Comparison of ENCODE assay signal across 15 mouse cellular contexts in the genomic region with DNA sequence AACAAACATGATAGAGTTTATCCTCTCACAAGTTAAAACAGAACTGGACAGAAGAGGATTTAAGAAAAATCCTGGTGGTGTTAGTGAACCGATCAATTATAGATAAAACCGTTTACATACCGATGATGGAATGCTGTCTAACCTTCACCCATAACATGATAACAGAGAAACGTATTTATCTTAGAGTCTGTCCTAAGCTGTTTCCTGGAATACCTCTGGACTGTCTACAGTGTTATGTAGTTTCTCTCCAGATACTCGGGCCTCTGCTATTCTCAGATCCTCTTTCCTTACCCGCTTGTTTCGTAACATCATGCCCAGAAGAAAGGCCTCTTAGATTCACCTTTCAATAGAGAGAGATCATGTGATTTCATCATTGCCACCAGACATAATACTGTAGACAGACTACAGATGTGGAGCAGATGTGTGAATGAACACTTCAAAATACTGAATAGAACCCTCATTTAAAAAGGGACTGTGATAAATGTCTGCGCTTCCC.
"Had no signal": no experiment of that assay in that cellular context is flagged by ENCODE, and none has a peak within 500 bp of the region (broad histone marks: within the 10 kb centered on the region; RNA-seq: fewer than 3 reads in every experiment).

No protein-coding gene starts in this region.

- ATAC-seq: inflammation-experienced regulatory T-cells, adult 6 months had no signal

- H3K9me3 ChIP-seq: kidney, embryonic 15.5 days; limb, embryonic 15.5 days; midbrain, embryonic 12.5 days; neural tube, embryonic 15.5 days had no signal

- H3K4me2 ChIP-seq: kidney, embryonic 15.5 days; limb, embryonic 15.5 days; midbrain, embryonic 12.5 days; neural tube, embryonic 15.5 days had no signal

- H3K36me3 ChIP-seq: kidney, embryonic 15.5 days; limb, embryonic 15.5 days; midbrain, embryonic 12.5 days; neural tube, embryonic 15.5 days had no signal

- H3K27me3 ChIP-seq: kidney, embryonic 15.5 days; limb, embryonic 15.5 days; midbrain, embryonic 12.5 days; neural tube, embryonic 15.5 days had no signal

- H3K4me3 ChIP-seq: kidney, embryonic 15.5 days; limb, embryonic 15.5 days; midbrain, embryonic 12.5 days; myocyte; neural tube, embryonic 15.5 days had no signal

- DNase-seq: kidney, adult 18-20 months; kidney, postnatal 14 days; lung, adult 2 months; lung, postnatal 10 days; lung, postnatal 4 days; right cerebral cortex, adult 18-20 months; right cerebral cortex, postnatal 25 days; thymus, adult 2 months; thymus, postnatal 25 days had no signal

- H3K9ac ChIP-seq: kidney, embryonic 15.5 days; limb, embryonic 15.5 days; midbrain, embryonic 12.5 days; neural tube, embryonic 15.5 days had no signal

- H3K4me1 ChIP-seq: limb, embryonic 15.5 days; midbrain, embryonic 12.5 days; neural tube, embryonic 15.5 days had no signal

- H3K27ac ChIP-seq: kidney, embryonic 15.5 days; limb, embryonic 15.5 days; midbrain, embryonic 12.5 days; neural tube, embryonic 15.5 days had no signal
